Mouse (Mus musculus): ENCODE data around the gene Hdac11. TPM values are rescaled to one million over a fixed set of nuclear protein-coding genes. Genes with fewer than 3 reads are reported as not detected.
"Not testable (repeated sequence)": the region's sequence is repeated elsewhere in the genome, so short reads cannot be mapped to it uniquely, and the experiment has no call there.

The Hdac11 gene
- polyA plus RNA-seq, 1 experiment from 2014 or later, result 19.1 TPM

GRCm38 (mm10) chr6:91117149-91117548 is 39.3 kb upstream of the Hdac11 start:
- no peaks in the 10 kb centered on the region; the same call in 1 of the 2 replicates for H3K9me3 ChIP-seq
- H3K4me2 ChIP-seq (replicated peaks), result peak overlapping the region; percentile 94
- ATAC-seq (ENCODE audit: low FRiP score, low read depth), result peak; percentile 49; the same call in 1 of the 2 replicates
- 0 out of 2 replicates have a peak, but pooled peaks cover 3% of the 10 kb centered on the region for H3K27me3 ChIP-seq (replicated peaks)
- H3K4me1 ChIP-seq, result peaks cover 20% of the 10 kb centered on the region
- H3K27ac ChIP-seq, result no peak overlapping the region
- H3K4me3 ChIP-seq, result peak overlapping the region; percentile 63
- H3K9ac ChIP-seq, result peak overlapping the region; percentile 82; the same call in 1 of the 2 replicates
- no peaks in the 10 kb centered on the region for H3K36me3 ChIP-seq
- WGBS, result 3% methylated on average over 9 of the region's 9 CpGs

- H3K4me2 ChIP-seq (replicated peaks), result no peak overlapping the region
- H3K36me3 ChIP-seq, result no peaks in the 10 kb centered on the region
- no peak overlapping the region for H3K9ac ChIP-seq
- no peaks in the 10 kb centered on the region; the same call in 1 of the 2 replicates for H3K9me3 ChIP-seq
- H3K27me3 ChIP-seq (replicated peaks), result 0 out of 2 replicates have a peak, but pooled peaks cover 3% of the 10 kb centered on the region
- ATAC-seq (ENCODE audit: low FRiP score, low read depth), result no peak
- no peak overlapping the region for H3K4me3 ChIP-seq
- peaks cover 20% of the 10 kb centered on the region for H3K4me1 ChIP-seq
- H3K27ac ChIP-seq, result no peak overlapping the region
These were observed 37.9 kb upstream of the Hdac11 start for GRCm38 (mm10) chr6:91118526-91118925.

GRCm38 (mm10) chr6:91120206-91120605 is 36.3 kb upstream of the Hdac11 start:
- WGBS, result 83% methylated on average over 2 of the region's 2 CpGs
- Histone ChIP-seq H3K36me3 (no peaks in the 10 kb centered on the region), H3K27me3 (replicated peaks) (0 out of 2 replicates have a peak, but pooled peaks cover 3% of the 10 kb centered on the region), H3K27ac (no peak overlapping the region), H3K4me1 (peaks cover 13% of the 10 kb centered on the region), H3K4me2 (replicated peaks) (no peak overlapping the region), H3K9me3 (no peaks in the 10 kb centered on the region; the same call in 1 of the 2 replicates), H3K4me3 (no peak overlapping the region), H3K9ac (no peak overlapping the region)
- ATAC-seq (ENCODE audit: low FRiP score, low read depth), result no peak

GRCm38 (mm10) chr6:91121089-91121488 is 35.4 kb upstream of the Hdac11 start:
- not testable (repeated sequence) for H3K9me3 ChIP-seq; H3K4me1 ChIP-seq; H3K4me2 ChIP-seq (replicated peaks); ATAC-seq (ENCODE audit: low FRiP score, low read depth); H3K9ac ChIP-seq; H3K27ac ChIP-seq; H3K4me3 ChIP-seq; H3K36me3 ChIP-seq; H3K27me3 ChIP-seq (replicated peaks)
- 92% methylated on average over 7 of the region's 7 CpGs for WGBS

GRCm38 (mm10) chr6:91123453-91123852 is 33.0 kb upstream of the Hdac11 start:
- Histone ChIP-seq H3K9me3 (no peaks in the 10 kb centered on the region; the same call in 1 of the 2 replicates), H3K4me2 (replicated peaks) (no peak overlapping the region), H3K27ac (no peak overlapping the region), H3K27me3 (replicated peaks) (0 out of 2 replicates have a peak, but pooled peaks cover 3% of the 10 kb centered on the region), H3K4me3 (no peak overlapping the region), H3K36me3 (no peaks in the 10 kb centered on the region), H3K9ac (no peak overlapping the region), H3K4me1 (no peaks in the 10 kb centered on the region)
- 87% methylated on average over 3 of the region's 3 CpGs for WGBS
- no peak for ATAC-seq (ENCODE audit: low FRiP score, low read depth)

GRCm38 (mm10) chr6:91124286-91125227 is 31.9 kb upstream of the Hdac11 start:
- Histone ChIP-seq H3K4me3 (no peak overlapping the region), H3K4me2 (replicated peaks) (no peak overlapping the region), H3K4me1 (no peaks in the 10 kb centered on the region), H3K27ac (no peak overlapping the region), H3K27me3 (replicated peaks) (no peaks in the 10 kb centered on the region), H3K36me3 (no peaks in the 10 kb centered on the region), H3K9ac (no peak overlapping the region), H3K9me3 (no peaks in the 10 kb centered on the region; the same call in 1 of the 2 replicates)
- WGBS, result 60% methylated on average over 7 of the region's 7 CpGs
- ATAC-seq (ENCODE audit: low FRiP score, low read depth), result no peak

GRCm38 (mm10) chr6:91125228-91125585 is 31.3 kb upstream of the Hdac11 start:
- no peak overlapping the region for H3K4me3 ChIP-seq
- H3K36me3 ChIP-seq, result no peaks in the 10 kb centered on the region
- 87% methylated on average over 2 of the region's 2 CpGs for WGBS
- no peak for ATAC-seq (ENCODE audit: low FRiP score, low read depth)
- H3K4me2 ChIP-seq (replicated peaks), result no peak overlapping the region
- no peak overlapping the region for H3K9ac ChIP-seq
- no peaks in the 10 kb centered on the region for H3K27me3 ChIP-seq (replicated peaks)
- no peaks in the 10 kb centered on the region for H3K4me1 ChIP-seq
- no peaks in the 10 kb centered on the region; the same call in 1 of the 2 replicates for H3K9me3 ChIP-seq
- no peak overlapping the region for H3K27ac ChIP-seq

GRCm38 (mm10) chr6:91128996-91129395 is 27.5 kb upstream of the Hdac11 start:
- H3K27me3 ChIP-seq (replicated peaks), result no peaks in the 10 kb centered on the region
- no peaks in the 10 kb centered on the region for H3K9me3 ChIP-seq
- no peak overlapping the region for H3K27ac ChIP-seq
- H3K9ac ChIP-seq, result no peak overlapping the region
- H3K4me1 ChIP-seq, result no peaks in the 10 kb centered on the region
- H3K4me2 ChIP-seq (replicated peaks), result no peak overlapping the region
- no peak overlapping the region for H3K4me3 ChIP-seq
- no peaks in the 10 kb centered on the region for H3K36me3 ChIP-seq
- WGBS, result 47% methylated on average over 4 of the region's 4 CpGs
- no peak for ATAC-seq (ENCODE audit: low FRiP score, low read depth)

GRCm38 (mm10) chr6:91130856-91131255 is 25.6 kb upstream of the Hdac11 start:
- Histone ChIP-seq H3K27ac (no peak overlapping the region), H3K4me3 (no peak overlapping the region), H3K4me2 (replicated peaks) (no peak overlapping the region), H3K27me3 (replicated peaks) (no peaks in the 10 kb centered on the region), H3K4me1 (no peaks in the 10 kb centered on the region), H3K9me3 (no peaks in the 10 kb centered on the region), H3K9ac (no peak overlapping the region), H3K36me3 (no peaks in the 10 kb centered on the region)
- 62% methylated on average over 1 of the region's 1 CpGs for WGBS
- no peak for ATAC-seq (ENCODE audit: low FRiP score, low read depth)

- WGBS, result 87% methylated on average over 10 of the region's 10 CpGs
- Histone ChIP-seq H3K27me3 (replicated peaks) (no peaks in the 10 kb centered on the region), H3K4me2 (replicated peaks) (no peak overlapping the region), H3K27ac (no peak overlapping the region), H3K9me3 (no peaks in the 10 kb centered on the region), H3K36me3 (no peaks in the 10 kb centered on the region), H3K4me3 (no peak overlapping the region), H3K4me1 (no peaks in the 10 kb centered on the region), H3K9ac (no peak overlapping the region)
- ATAC-seq (ENCODE audit: low FRiP score, low read depth), result no peak
These were observed 19.0 kb upstream of the Hdac11 start for GRCm38 (mm10) chr6:91137343-91137956.

- Histone ChIP-seq H3K4me2 (replicated peaks) (no peak overlapping the region), H3K27ac (no peak overlapping the region), H3K9me3 (no peaks in the 10 kb centered on the region), H3K36me3 (no peaks in the 10 kb centered on the region), H3K4me1 (no peaks in the 10 kb centered on the region), H3K9ac (no peak overlapping the region), H3K4me3 (no peak overlapping the region), H3K27me3 (replicated peaks) (no peaks in the 10 kb centered on the region)
- ATAC-seq (ENCODE audit: low FRiP score, low read depth), result peak; percentile 25; the same call in 1 of the 2 replicates
- 32% methylated on average over 4 of the region's 4 CpGs for WGBS
These were observed 16.6 kb upstream of the Hdac11 start for GRCm38 (mm10) chr6:91139846-91140245.

GRCm38 (mm10) chr6:91145056-91145455 is 11.4 kb upstream of the Hdac11 start:
- H3K4me2 ChIP-seq (replicated peaks), result no peak overlapping the region
- no peaks in the 10 kb centered on the region for H3K9me3 ChIP-seq
- no peak overlapping the region for H3K4me3 ChIP-seq
- no peak overlapping the region for H3K9ac ChIP-seq
- 0 out of 2 replicates have a peak, but pooled peaks cover 10% of the 10 kb centered on the region for H3K4me1 ChIP-seq
- no peak overlapping the region for H3K27ac ChIP-seq
- H3K36me3 ChIP-seq, result no peaks in the 10 kb centered on the region
- H3K27me3 ChIP-seq (replicated peaks), result no peaks in the 10 kb centered on the region
- ATAC-seq (ENCODE audit: low FRiP score, low read depth), result no peak
- 73% methylated on average over 3 of the region's 3 CpGs for WGBS

All from neural tube, embryonic 12.5 days (tissue).